Mouse (Mus musculus): ENCODE data around the gene Pms1.

- TF ChIP-seq GATA1 (IDR thresholded peaks at IDR 0.05; ENCODE audit: borderline replicate concordance, low read length) (no peak), FLI1 (IDR thresholded peaks at IDR 0.05; ENCODE audit: low read length) (no peak)
These were observed 28.1 kb upstream of the Pms1 start for GRCm38 (mm10) chr1:53324827-53325494.

Measured in megakaryocyte, embryonic 14.5 days (primary cell).